Mouse (Mus musculus): ENCODE measurements around the gene Zbtb32.

DNA sequence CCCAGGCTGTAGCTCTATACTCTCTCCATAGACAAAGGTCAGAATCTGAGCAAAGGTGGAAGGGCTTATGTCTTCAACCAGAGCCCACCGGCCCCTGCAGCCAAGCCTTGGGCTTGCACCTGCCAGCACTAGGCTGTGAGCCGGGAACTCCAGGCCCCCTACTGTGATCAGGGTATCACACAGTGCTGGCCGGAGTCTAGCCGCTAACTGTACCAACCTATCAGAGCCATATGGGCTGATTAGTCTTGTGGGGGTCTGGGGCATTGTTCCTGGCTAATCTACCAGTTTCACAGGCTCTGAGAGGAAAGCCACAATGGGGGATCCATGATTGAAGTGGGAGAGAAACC, 7.1 kb downstream of the Zbtb32 start:
- TF ChIP-seq CTCF (IDR thresholded peaks at IDR 0.05 in 2 of 3, conservative IDR thresholded peaks at IDR 0.05 in 1 of 3; ENCODE audit: control insufficient read depth in 1 of 3, insufficient read depth in 1 of 3, low read depth in 2 of 3, low read length in 3 of 3, poor library complexity in 1 of 3, severe bottlenecking in 1 of 3) (no peak), CHD2 (IDR thresholded peaks at IDR 0.05; ENCODE audit: low read length) (no peak), POLR2AphosphoS5 (IDR thresholded peaks at IDR 0.05; ENCODE audit: borderline replicate concordance, low read depth, low read length) (no peak), KAT2A (conservative IDR thresholded peaks at IDR 0.05; ENCODE audit: low read depth, low read length) (no peak), E2F4 (IDR thresholded peaks at IDR 0.05; ENCODE audit: borderline replicate concordance, low read depth, low read length) (no peak), GABPA (IDR thresholded peaks at IDR 0.05; ENCODE audit: low read depth, low read length) (no peak), CHD1 (IDR thresholded peaks at IDR 0.05; ENCODE audit: low read depth, low read length) (no peak), NRF1 (IDR thresholded peaks at IDR 0.05; ENCODE audit: insufficient read depth, low read depth, low read length, poor library complexity, severe bottlenecking) (no peak), NELFE (IDR thresholded peaks at IDR 0.05; ENCODE audit: low read depth, low read length) (no peak)
